Mouse (Mus musculus) heart, postnatal 25 days (tissue): ENCODE results near the gene Casp8ap2. TPM values are rescaled to one million over a fixed set of nuclear protein-coding genes. Genes with fewer than 3 reads are reported as not detected.

Source experiments
- DNase-seq: peaks from one replicate; pipeline ENCODE4 v3.0.0; 2022; ENCODE audit warnings: low spot score
- intact Hi-C: fragments of 180-260 bp; cut with DNase I; formaldehyde crosslinking; loops from one replicate; pipeline ENCODE4 v1.15.1; 2025
- total RNA-seq, 2 experiments: library from RNA; stranded (reverse); gene quantifications; 2 replicates each; pipeline ENCODE4 v1.2.3; 2021

The Casp8ap2 gene
- total RNA-seq, 2 experiments from 2014 or later: 5.6 to 5.9 TPM

DNA sequence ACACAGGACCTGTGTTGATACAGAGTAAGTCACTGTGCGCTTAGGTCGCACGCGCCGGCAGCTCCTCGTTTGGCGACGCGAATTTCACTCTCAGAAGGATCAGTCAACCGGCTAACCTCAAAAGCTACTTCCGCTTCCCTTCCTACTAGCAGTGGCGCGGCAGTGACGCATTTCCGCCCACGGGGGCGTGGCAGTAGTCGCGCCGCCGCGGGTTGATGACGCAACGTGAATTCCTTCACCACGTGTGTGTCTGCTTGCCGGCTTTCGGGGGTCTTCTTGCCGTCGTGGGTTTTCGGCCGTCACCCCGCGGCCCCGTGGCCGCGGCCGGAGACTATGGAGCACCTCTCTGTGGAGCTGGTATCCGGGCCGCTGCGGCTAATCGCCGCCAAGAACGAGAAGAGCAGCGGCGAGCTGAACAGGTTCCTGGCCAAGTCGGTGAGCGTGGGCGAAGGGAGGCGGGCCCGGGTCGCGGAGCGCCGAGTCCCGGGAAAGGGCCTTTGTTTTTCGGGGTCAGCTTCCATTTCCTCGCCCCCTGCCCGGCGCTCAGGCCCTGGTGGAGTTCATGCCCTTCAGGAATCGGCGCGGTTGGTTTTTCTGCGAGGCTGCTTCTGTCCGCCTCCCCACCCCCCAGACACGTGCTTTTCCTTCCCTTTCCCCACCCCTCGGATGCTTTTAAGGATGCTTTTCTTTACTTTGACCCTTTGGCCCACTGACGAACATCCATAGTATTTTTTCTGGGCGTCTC is 41.8 kb downstream of the Casp8ap2 start, which contains the start of gene Mdn1:
Gene Mdn1 (plus strand): TSS at position 202 of the 745 bp plus-strand sequence.
- DNase-seq: peak; percentile 85
- intact Hi-C loops: loop anchor here (2.0 to 10.0 kb wide), 4 partner anchors 42 to 695 kb away; partner anchors contain the start of genes Casp8ap2 and Map3k7

DNA sequence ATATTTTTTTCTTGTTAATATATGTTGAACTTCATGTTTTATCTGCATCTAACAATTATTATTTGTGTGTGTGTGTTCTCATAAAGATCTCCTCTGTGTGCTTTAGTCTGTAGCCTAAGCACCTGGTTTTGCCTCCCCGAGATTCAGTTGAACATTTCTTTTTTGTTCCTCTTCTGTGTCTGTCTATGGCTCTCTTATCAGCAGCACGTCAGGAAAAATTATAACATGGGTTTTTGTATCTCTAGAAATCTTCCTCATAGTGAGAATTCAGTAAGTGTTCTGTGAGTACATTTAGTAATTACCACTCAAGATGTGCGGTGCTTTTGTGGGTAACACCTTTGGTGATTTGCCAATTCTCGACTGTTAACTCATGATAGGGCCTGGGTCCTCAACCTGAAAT is 50.6 kb downstream of the Casp8ap2 start:
- intact Hi-C loops: no loop called here
- DNase-seq: no peak

GRCm38 (mm10) chr4:32668291-32668690 is 53.0 kb downstream of the Casp8ap2 start:
- intact Hi-C loops: no loop called here
- DNase-seq: no peak

DNA sequence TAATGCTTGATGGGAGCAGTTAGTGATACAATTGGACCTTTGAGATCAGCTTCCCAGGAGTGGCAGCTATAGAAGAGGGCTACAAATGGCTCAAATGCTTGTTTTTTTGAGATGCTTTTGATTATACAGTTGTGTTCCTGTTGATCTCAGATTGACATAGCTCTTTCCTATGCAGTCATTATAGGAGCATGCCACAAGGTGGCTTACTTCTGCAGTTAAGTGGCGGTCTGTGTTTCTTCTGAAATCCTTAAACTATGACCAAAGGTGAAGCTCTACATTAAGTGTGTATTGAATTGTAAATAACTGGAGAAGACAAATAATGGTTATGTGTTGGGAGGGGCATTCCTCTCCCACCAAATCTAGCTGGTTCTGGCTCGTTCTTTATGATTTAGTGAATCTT is 54.6 kb downstream of the Casp8ap2 start:
- no peak for DNase-seq
- intact Hi-C loops: no loop called here

GRCm38 (mm10) chr4:32674025-32674424 is 58.8 kb downstream of the Casp8ap2 start:
- intact Hi-C loops: no loop called here
- no peak for DNase-seq

DNA sequence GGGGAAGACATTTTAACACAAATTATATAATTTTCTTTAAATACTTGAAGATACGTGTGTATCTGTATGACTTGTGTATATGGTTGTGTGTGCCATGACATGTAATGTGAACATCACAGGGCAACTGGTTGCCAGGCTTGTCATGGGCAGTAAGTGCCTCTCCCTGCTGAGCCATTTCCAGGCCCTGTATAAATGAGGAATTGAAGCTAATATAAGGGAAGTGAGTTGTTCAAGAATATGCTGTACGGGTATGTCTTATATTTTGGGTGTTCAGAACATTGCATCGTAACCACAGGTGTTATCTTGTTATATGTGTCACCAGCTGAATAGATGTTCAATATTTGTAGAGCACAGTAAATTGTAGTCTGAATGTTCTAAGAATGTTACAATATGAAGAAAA is 62.2 kb downstream of the Casp8ap2 start:
- intact Hi-C loops: no loop called here
- no peak for DNase-seq

DNA sequence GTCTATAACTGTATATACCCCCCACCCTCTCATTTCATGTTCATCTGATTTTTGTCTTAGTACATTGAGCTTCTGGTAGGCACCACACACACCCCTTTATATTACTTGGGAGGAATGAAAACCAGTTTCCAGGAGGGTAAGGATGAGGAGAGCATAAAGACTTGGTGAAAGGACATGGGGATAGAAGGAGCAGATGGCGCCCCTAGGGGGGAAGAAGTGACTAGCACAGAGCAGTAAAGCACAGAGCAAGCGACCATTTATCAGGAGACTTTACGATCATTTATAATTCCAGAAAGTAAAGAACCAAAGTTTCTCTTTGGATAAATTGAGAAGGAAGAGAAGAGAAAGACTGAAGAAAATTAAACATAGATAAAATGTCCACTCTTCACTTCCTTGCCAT is 65.6 kb downstream of the Casp8ap2 start:
- intact Hi-C loops: no loop called here

DNA sequence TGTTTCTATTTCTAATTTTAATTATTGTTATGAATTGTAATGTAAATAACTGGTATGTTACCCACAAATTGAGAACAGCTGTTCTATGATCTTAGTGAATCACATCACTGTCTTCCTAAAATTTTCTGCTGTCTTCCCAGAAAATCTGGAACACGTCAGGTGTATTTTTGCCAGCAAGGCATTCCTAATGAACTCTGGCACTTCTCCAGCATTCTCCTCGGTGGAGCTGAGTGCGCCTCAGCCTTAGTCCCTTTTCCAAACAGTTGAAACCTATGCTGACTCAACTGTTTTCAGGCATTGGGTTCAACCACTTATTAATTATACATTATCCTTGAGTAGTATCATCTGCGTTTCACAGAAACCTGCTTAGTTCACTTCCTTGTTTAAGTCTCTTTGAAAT is 67.2 kb downstream of the Casp8ap2 start:
- intact Hi-C loops: no loop called here
- no peak for DNase-seq

More for the DNA sequence above, 65.6 kb downstream of the Casp8ap2 start:
- no peak for DNase-seq

GRCm38 (mm10) chr4:32683061-32683582 is 67.9 kb downstream of the Casp8ap2 start:
- intact Hi-C loops: no loop called here
- no peak for DNase-seq

Other genes starting within 250 kb of the Casp8ap2 start
- not detected for gene Gja10, start 12.7 kb upstream of the Casp8ap2 start, total RNA-seq
- gene Mdn1, start 41.7 kb downstream of the Casp8ap2 start, total RNA-seq: 1 to 10 TPM; 8.4 to 9.4 TPM
- 10 to 100 TPM; 30.2 to 35.3 TPM for gene Lyrm2, start 184.8 kb downstream of the Casp8ap2 start, total RNA-seq